Mouse (Mus musculus) left cerebral cortex, postnatal 4 days (tissue): ENCODE data around the gene Afdn. TPM values are rescaled to one million over a fixed set of nuclear protein-coding genes. Genes with fewer than 3 reads are reported as not detected.
"Not testable (repeated sequence)": the region's sequence is repeated elsewhere in the genome, so short reads cannot be mapped to it uniquely, and the experiment has no call there.

Experiments
- DNase-seq: peaks from one replicate; pipeline ENCODE4 v3.0.0-alpha.2; 2022
- intact Hi-C: fragments of 180-260 bp; cut with DNase I; formaldehyde crosslinking; loops from one replicate; pipeline ENCODE4 v1.15.1; 2025
- total RNA-seq, 2 experiments: library from RNA; stranded (reverse); gene quantifications; 2 replicates each; pipeline ENCODE4 v1.2.3; 2021

Afdn gene
- total RNA-seq, 2 experiments from 2014 or later: 182 to 185 TPM

GRCm38 (mm10) chr17:13935364-13935763 is 175.0 kb downstream of the Afdn start:
- intact Hi-C loops, DNase-seq: not testable (repeated sequence)

- intact Hi-C loops: no loop called here
- no peak for DNase-seq
Observed at GRCm38 (mm10) chr17:13937787-13938186, 177.4 kb downstream of the Afdn start.

GRCm38 (mm10) chr17:13938652-13939051 is 178.3 kb downstream of the Afdn start:
- intact Hi-C loops: no loop called here
- no peak for DNase-seq

- DNase-seq, intact Hi-C loops: not testable (repeated sequence)
Observed at GRCm38 (mm10) chr17:13939231-13939630, 178.9 kb downstream of the Afdn start.

- intact Hi-C loops: no loop called here
Observed at GRCm38 (mm10) chr17:13940487-13940886, 180.1 kb downstream of the Afdn start.

GRCm38 (mm10) chr17:13948073-13948472 is 187.7 kb downstream of the Afdn start, which contains the start of gene Gm7168:
Gene Gm7168 (plus strand): TSS chr17:13948373.
- intact Hi-C loops, DNase-seq: not testable (repeated sequence)

More at GRCm38 (mm10) chr17:13940487-13940886, 180.1 kb downstream of the Afdn start:
- DNase-seq: no peak

GRCm38 (mm10) chr17:13951570-13951969 is 191.2 kb downstream of the Afdn start:
- intact Hi-C loops, DNase-seq: not testable (repeated sequence)

Other genes starting within 250 kb of the Afdn start
- 10 to 100 TPM; 24.6 to 30.6 TPM for gene Tcte2, start 1.3 kb downstream of the Afdn start, total RNA-seq
- not detected for gene Gm7168, start 187.8 kb downstream of the Afdn start, total RNA-seq
- not detected for gene Gm7356, start 243.2 kb downstream of the Afdn start, total RNA-seq